Mouse (Mus musculus) lung, adult 2 months (tissue): Measurements from ENCODE around the gene Gm49380.

Experiments used
- CTCF ChIP-seq: fragments of 200-500 bp; IDR thresholded peaks from 2 replicates; pipeline ENCODE4 v1.5.1; 2011; ENCODE audit warnings: mild to moderate bottlenecking, low read length, control low read depth; ENCODE audit not compliant: insufficient read depth
- POLR2A ChIP-seq: fragments of 200-500 bp; IDR thresholded peaks from 2 replicates; pipeline ENCODE4 v1.6.1; 2011; ENCODE audit warnings: low read depth, mild to moderate bottlenecking, control low read depth, low read length, borderline replicate concordance; ENCODE audit errors: extremely low read depth

GRCm38 (mm10) chr9:44085276-44085675, 28.0 kb downstream of the Gm49380 start:
- TF ChIP-seq CTCF = no peak
- TF ChIP-seq POLR2A = no peak
